Mouse (Mus musculus): ENCODE measurements around the gene Depdc7. TPM values are rescaled to one million over a fixed set of nuclear protein-coding genes. Genes with fewer than 3 reads are reported as not detected.
A peak's percentile ranks its signal among the peaks of the same experiment; 100 is the strongest.

Gene Depdc7
- polyA plus RNA-seq, 1 experiment from 2014 or later: 2.4 TPM

GRCm38 (mm10) chr2:104727369-104727768, 15.3 kb downstream of the Depdc7 start:
- ATAC-seq: no peak
- 37% methylated on average over 1 of the region's 1 CpGs for WGBS

GRCm38 (mm10) chr2:104722021-104722420, 20.7 kb downstream of the Depdc7 start:
- whole genome bisulfite sequencing: 85% methylated on average over 3 of the region's 3 CpGs
- no peaks in the 10 kb centered on the region for H3K36me3 ChIP-seq (ENCODE audit: control insufficient read depth, insufficient read depth)

More at GRCm38 (mm10) chr2:104727369-104727768, 15.3 kb downstream of the Depdc7 start:
- H3K4me2 ChIP-seq (ENCODE audit: low read length): no peak overlapping the region
- H3K9ac ChIP-seq (replicated peaks; ENCODE audit: low read depth, low read length): no peak overlapping the region
- H3K4me3 ChIP-seq (replicated peaks; ENCODE audit: low read length): no peak overlapping the region
- H3K27ac ChIP-seq (ENCODE audit: low read length): no peak overlapping the region
- no peaks in the 10 kb centered on the region for H3K36me3 ChIP-seq (ENCODE audit: control insufficient read depth, insufficient read depth)
- H3K9me3 ChIP-seq (ENCODE audit: control insufficient read depth, low read length): no peaks in the 10 kb centered on the region
- H3K27me3 ChIP-seq (replicated peaks; ENCODE audit: control insufficient read depth, insufficient read depth, low read length): no peaks in the 10 kb centered on the region
- H3K4me1 ChIP-seq (replicated peaks; ENCODE audit: control insufficient read depth, insufficient read depth, low read length): no peaks in the 10 kb centered on the region

GRCm38 (mm10) chr2:104717827-104718226, 24.9 kb downstream of the Depdc7 start:
- Histone ChIP-seq H3K27ac (ENCODE audit: low read length) (no peak overlapping the region), H3K9ac (replicated peaks; ENCODE audit: low read depth, low read length) (no peak overlapping the region), H3K4me3 (replicated peaks; ENCODE audit: low read length) (no peak overlapping the region), H3K27me3 (replicated peaks; ENCODE audit: control insufficient read depth, insufficient read depth, low read length) (no peaks in the 10 kb centered on the region), H3K36me3 (ENCODE audit: control insufficient read depth, insufficient read depth) (no peaks in the 10 kb centered on the region), H3K4me2 (ENCODE audit: low read length) (no peak overlapping the region), H3K9me3 (ENCODE audit: control insufficient read depth, low read length) (no peaks in the 10 kb centered on the region), H3K4me1 (replicated peaks; ENCODE audit: control insufficient read depth, insufficient read depth, low read length) (0 out of 2 replicates have a peak, but pooled peaks cover 2% of the 10 kb centered on the region)
- WGBS: 84% methylated on average over 4 of the region's 4 CpGs
- ATAC-seq: no peak

More at GRCm38 (mm10) chr2:104722021-104722420, 20.7 kb downstream of the Depdc7 start:
- no peak overlapping the region for H3K4me2 ChIP-seq (ENCODE audit: low read length)
- H3K9ac ChIP-seq (replicated peaks; ENCODE audit: low read depth, low read length): no peak overlapping the region
- H3K4me1 ChIP-seq (replicated peaks; ENCODE audit: control insufficient read depth, insufficient read depth, low read length): no peaks in the 10 kb centered on the region
- no peak overlapping the region for H3K27ac ChIP-seq (ENCODE audit: low read length)
- H3K27me3 ChIP-seq (replicated peaks; ENCODE audit: control insufficient read depth, insufficient read depth, low read length): no peaks in the 10 kb centered on the region
- no peaks in the 10 kb centered on the region for H3K9me3 ChIP-seq (ENCODE audit: control insufficient read depth, low read length)
- no peak overlapping the region for H3K4me3 ChIP-seq (replicated peaks; ENCODE audit: low read length)
- no peak for ATAC-seq

- Histone ChIP-seq H3K36me3 (ENCODE audit: control insufficient read depth, insufficient read depth) (no peaks in the 10 kb centered on the region), H3K4me1 (replicated peaks; ENCODE audit: control insufficient read depth, insufficient read depth, low read length) (0 out of 2 replicates have a peak, but pooled peaks cover 6% of the 10 kb centered on the region), H3K9me3 (ENCODE audit: control insufficient read depth, low read length) (no peaks in the 10 kb centered on the region), H3K27me3 (replicated peaks; ENCODE audit: control insufficient read depth, insufficient read depth, low read length) (no peaks in the 10 kb centered on the region), H3K27ac (ENCODE audit: low read length) (no peak overlapping the region), H3K9ac (replicated peaks; ENCODE audit: low read depth, low read length) (no peak overlapping the region), H3K4me3 (replicated peaks; ENCODE audit: low read length) (no peak overlapping the region), H3K4me2 (ENCODE audit: low read length) (no peak overlapping the region)
- no peak for ATAC-seq
- WGBS: 94% methylated on average over 2 of the region's 2 CpGs
Measured at GRCm38 (mm10) chr2:104717231-104717735, 25.4 kb downstream of the Depdc7 start.

GRCm38 (mm10) chr2:104716279-104716678, 26.4 kb downstream of the Depdc7 start, which contains the start of gene Pin1rt1:
Gene Pin1rt1 (minus strand): TSS chr2:104716379.
- H3K36me3 ChIP-seq (ENCODE audit: control insufficient read depth, insufficient read depth): no peaks in the 10 kb centered on the region
- no peak within 1 kb of the TSS for H3K4me2 ChIP-seq (ENCODE audit: low read length)
- 87% methylated on average over 4 of the region's 4 CpGs for WGBS
- H3K27ac ChIP-seq (ENCODE audit: low read length): no peak within 1 kb of the TSS
- H3K4me1 ChIP-seq (replicated peaks; ENCODE audit: control insufficient read depth, insufficient read depth, low read length): peaks cover 7% of the 10 kb centered on the region
- H3K4me3 ChIP-seq (replicated peaks; ENCODE audit: low read length): no peak within 1 kb of the TSS
- no peaks in the 10 kb centered on the region for H3K27me3 ChIP-seq (replicated peaks; ENCODE audit: control insufficient read depth, insufficient read depth, low read length)
- H3K9ac ChIP-seq (replicated peaks; ENCODE audit: low read depth, low read length): no peak within 1 kb of the TSS
- ATAC-seq: no peak
- H3K9me3 ChIP-seq (ENCODE audit: control insufficient read depth, low read length): no peaks in the 10 kb centered on the region

GRCm38 (mm10) chr2:104714254-104714691, 28.4 kb downstream of the Depdc7 start:
- ATAC-seq: no peak
- Histone ChIP-seq H3K9ac (replicated peaks; ENCODE audit: low read depth, low read length) (no peak overlapping the region), H3K27me3 (replicated peaks; ENCODE audit: control insufficient read depth, insufficient read depth, low read length) (no peaks in the 10 kb centered on the region), H3K36me3 (ENCODE audit: control insufficient read depth, insufficient read depth) (no peaks in the 10 kb centered on the region), H3K4me3 (replicated peaks; ENCODE audit: low read length) (no peak overlapping the region), H3K4me1 (replicated peaks; ENCODE audit: control insufficient read depth, insufficient read depth, low read length) (peaks cover 21% of the 10 kb centered on the region), H3K4me2 (ENCODE audit: low read length) (no peak overlapping the region), H3K9me3 (ENCODE audit: control insufficient read depth, low read length) (no peaks in the 10 kb centered on the region), H3K27ac (ENCODE audit: low read length) (no peak overlapping the region)
- 40% methylated on average over 15 of the region's 15 CpGs for WGBS

GRCm38 (mm10) chr2:104712486-104712809, 30.2 kb downstream of the Depdc7 start:
- H3K27ac ChIP-seq (ENCODE audit: low read length): peak overlapping the region; percentile 73
- peaks cover 21% of the 10 kb centered on the region for H3K4me1 ChIP-seq (replicated peaks; ENCODE audit: control insufficient read depth, insufficient read depth, low read length)
- H3K4me2 ChIP-seq (ENCODE audit: low read length): peak overlapping the region; percentile 74
- 5% methylated on average over 7 of the region's 7 CpGs for WGBS
- H3K36me3 ChIP-seq (ENCODE audit: control insufficient read depth, insufficient read depth): no peaks in the 10 kb centered on the region
- peak overlapping the region; percentile 77 for H3K4me3 ChIP-seq (replicated peaks; ENCODE audit: low read length)
- no peak for ATAC-seq
- no peaks in the 10 kb centered on the region for H3K9me3 ChIP-seq (ENCODE audit: control insufficient read depth, low read length)
- H3K9ac ChIP-seq (replicated peaks; ENCODE audit: low read depth, low read length): peak overlapping the region; percentile 88
- no peaks in the 10 kb centered on the region for H3K27me3 ChIP-seq (replicated peaks; ENCODE audit: control insufficient read depth, insufficient read depth, low read length)

GRCm38 (mm10) chr2:104711585-104712485, 30.8 kb downstream of the Depdc7 start, which contains the start of gene Tcp11l1:
Gene Tcp11l1 (minus strand): TSS chr2:104712169.
- Histone ChIP-seq H3K4me1 (replicated peaks; ENCODE audit: control insufficient read depth, insufficient read depth, low read length) (peaks cover 21% of the 10 kb centered on the region), H3K9me3 (ENCODE audit: control insufficient read depth, low read length) (no peaks in the 10 kb centered on the region), H3K4me3 (replicated peaks; ENCODE audit: low read length) (peak within 1 kb of the TSS; percentile 77), H3K4me2 (ENCODE audit: low read length) (peak within 1 kb of the TSS; percentile 74), H3K27ac (ENCODE audit: low read length) (peak within 1 kb of the TSS; percentile 73), H3K9ac (replicated peaks; ENCODE audit: low read depth, low read length) (peak within 1 kb of the TSS; percentile 88), H3K27me3 (replicated peaks; ENCODE audit: control insufficient read depth, insufficient read depth, low read length) (no peaks in the 10 kb centered on the region), H3K36me3 (ENCODE audit: control insufficient read depth, insufficient read depth) (no peaks in the 10 kb centered on the region)
- WGBS: under 1% methylated on average over 95 of the region's 99 CpGs
- ATAC-seq: peak; percentile 95

- no peak overlapping the region; the same call in 1 of the 2 replicates for H3K27ac ChIP-seq (ENCODE audit: low read length)
- H3K4me1 ChIP-seq (replicated peaks; ENCODE audit: control insufficient read depth, insufficient read depth, low read length): peaks cover 21% of the 10 kb centered on the region
- H3K36me3 ChIP-seq (ENCODE audit: control insufficient read depth, insufficient read depth): peaks cover 3% of the 10 kb centered on the region
- WGBS: 16% methylated on average over 6 of the region's 6 CpGs
- H3K9ac ChIP-seq (replicated peaks; ENCODE audit: low read depth, low read length): peak overlapping the region; percentile 88; the same call in 1 of the 2 replicates
- H3K4me2 ChIP-seq (ENCODE audit: low read length): peak overlapping the region; percentile 54
- peak; percentile 5; the same call in 1 of the 2 replicates for ATAC-seq
- no peaks in the 10 kb centered on the region for H3K9me3 ChIP-seq (ENCODE audit: control insufficient read depth, low read length)
- peak overlapping the region; percentile 77 for H3K4me3 ChIP-seq (replicated peaks; ENCODE audit: low read length)
- H3K27me3 ChIP-seq (replicated peaks; ENCODE audit: control insufficient read depth, insufficient read depth, low read length): no peaks in the 10 kb centered on the region
Measured at GRCm38 (mm10) chr2:104710670-104711370, 31.9 kb downstream of the Depdc7 start.

Measured in forebrain, embryonic 16.5 days (tissue).